Mouse (Mus musculus) erythroblast, embryonic 14.5 days (primary cell): ENCODE measurements at regions not wholly inside any gene's neighbourhood (a gene's known extent, or its start where the extent isn't known, plus 50 kb on each side); places are given as distances from the start of the nearest gene placed in this dataset.

Experiments
- GATA1 ChIP-seq: IDR thresholded peaks from 2 replicates; pipeline ENCODE4 v1.6.1; 2012; ENCODE audit warnings: low read length, inconsistent platforms, mixed read lengths
- TAL1 ChIP-seq: IDR thresholded peaks from 3 replicates; pipeline ENCODE4 v1.6.1; 2012; ENCODE audit warnings: low read length, inconsistent platforms, mixed read lengths

- no peak for TF ChIP-seq GATA1
- TF ChIP-seq TAL1 = no peak
Measured at GRCm38 (mm10) chr14:46682728-46683127, 77.6 kb upstream of the Cdkn3 start.
